Mouse (Mus musculus): Measurements from ENCODE around the gene Cpa4.

- TF ChIP-seq CTCF (IDR thresholded peaks at IDR 0.05; ENCODE audit: borderline replicate concordance, insufficient read depth, low read depth, low read length): no peak
- no peak for TF ChIP-seq POLR2A (IDR thresholded peaks at IDR 0.05; ENCODE audit: borderline replicate concordance, insufficient read depth, low read length)
Measured at GRCm38 (mm10) chr6:30528800-30529199, 39.4 kb upstream of the Cpa4 start.
